Mouse (Mus musculus): ENCODE data around the gene Rnaseh2a.

Gene Rnaseh2a

GRCm38 (mm10) chr8:84969241-84970134, at the start of gene Rnaseh2a, which contains the start of the genes Gm49661 and Prdx2:
Gene Rnaseh2a (minus strand): TSS chr8:84969767.
Gene Gm49661 (minus strand): TSS chr8:84969433.
Gene Prdx2 (plus strand): TSS chr8:84969587.
- peak; percentile 83 to 95 for DNase-seq (ENCODE audit: inconsistent age in 2 of 2, low spot score in 1 of 2)

GRCm38 (mm10) chr8:85017209-85017608, 47.6 kb upstream of the Rnaseh2a start:
- peak in 1 of 2 experiments; percentile 20 for DNase-seq (ENCODE audit: inconsistent age in 2 of 2, low spot score in 1 of 2)

DNA sequence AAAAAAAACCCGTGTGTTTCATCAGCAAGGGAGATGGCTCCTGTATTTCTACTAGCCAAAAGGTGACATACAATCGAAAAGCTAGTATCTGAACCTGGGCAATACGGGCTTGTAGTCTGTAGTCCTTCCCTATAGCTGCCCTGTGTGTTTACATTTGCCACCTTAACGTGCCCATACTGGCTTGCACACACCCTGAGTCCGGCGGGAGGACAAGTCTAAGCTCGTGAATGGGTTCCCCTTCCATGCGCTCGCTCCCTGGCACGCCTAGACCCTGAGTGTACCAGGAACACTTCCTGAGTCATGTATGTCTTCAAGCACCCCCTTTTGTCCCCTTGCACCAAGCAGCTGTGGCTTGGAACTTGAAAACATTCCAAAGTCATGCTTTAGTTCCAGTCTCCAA, 47.2 kb upstream of the Rnaseh2a start:
- DNase-seq (ENCODE audit: inconsistent age in 2 of 2, low spot score in 1 of 2), result peak in 1 of 2 experiments; percentile 18

DNA sequence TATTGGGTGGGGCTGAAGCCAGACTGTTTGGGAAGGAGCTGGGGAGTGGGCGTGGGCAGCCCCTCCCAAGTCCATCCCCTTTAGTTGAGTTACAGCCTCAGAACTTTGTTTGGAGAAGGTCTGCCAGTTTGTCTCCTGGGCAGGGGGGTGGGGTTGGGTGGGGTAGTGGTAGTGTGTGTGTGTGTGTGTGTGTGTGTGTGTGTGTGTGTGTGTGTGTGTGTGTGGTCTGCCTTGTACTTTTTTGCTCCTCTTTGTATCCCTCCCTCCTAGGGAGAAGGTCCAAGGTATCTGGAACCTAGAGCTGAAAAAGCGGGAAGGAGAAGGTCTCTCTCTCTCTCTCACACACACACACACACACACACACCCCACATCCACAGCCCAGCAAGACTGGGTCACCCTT, 44.9 kb upstream of the Rnaseh2a start, which contains the start of gene Best2:
Gene Best2 (minus strand): TSS at position 101 of the 400 bp plus-strand sequence.
- no peak for DNase-seq (ENCODE audit: inconsistent age in 2 of 2, low spot score in 1 of 2)

- peak; percentile 74 to 89 for DNase-seq (ENCODE audit: inconsistent age in 2 of 2, low spot score in 1 of 2)
Measured at GRCm38 (mm10) chr8:85013230-85013840, 43.8 kb upstream of the Rnaseh2a start.

DNA sequence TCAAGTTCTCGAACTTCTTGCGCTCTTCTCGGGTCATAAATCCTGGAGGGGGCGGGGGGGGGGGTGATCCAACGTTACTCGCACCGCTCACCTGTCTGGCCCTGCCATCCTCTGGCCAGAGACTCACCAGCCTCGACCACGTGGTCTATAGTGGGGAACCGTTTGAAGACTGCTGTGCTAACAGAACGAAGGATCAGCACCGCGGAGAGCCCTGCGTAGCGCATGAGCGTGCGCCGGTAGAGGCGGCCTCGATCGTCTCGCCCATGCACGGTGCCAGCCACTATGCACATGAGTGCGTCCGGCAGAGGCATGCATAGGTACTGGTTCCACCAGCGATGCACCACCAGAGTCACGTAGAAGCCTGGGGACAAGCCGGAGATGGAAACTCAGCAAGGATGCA, 41.7 kb upstream of the Rnaseh2a start:
- peak in 1 of 2 experiments; percentile 17 for DNase-seq (ENCODE audit: inconsistent age in 2 of 2, low spot score in 1 of 2)

DNA sequence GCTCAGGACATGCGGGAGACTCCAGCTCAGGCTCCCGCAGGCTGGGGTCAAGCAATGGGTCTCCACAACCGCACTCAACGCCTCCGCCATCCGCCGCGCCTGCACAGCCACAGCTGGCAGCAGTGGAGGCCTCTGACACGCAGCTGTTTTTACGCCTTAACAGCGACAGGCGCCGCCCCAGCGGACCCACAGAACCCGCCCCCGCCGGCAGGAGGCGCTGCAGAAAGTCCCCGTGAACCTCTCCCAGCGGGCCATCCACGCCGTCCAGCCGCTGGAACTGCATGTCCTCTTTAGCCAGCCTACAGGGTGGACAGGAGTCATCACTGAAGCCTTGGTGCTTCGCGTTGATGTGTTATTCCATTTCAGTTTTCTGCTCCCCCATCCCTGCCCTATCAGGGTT, 38.1 kb upstream of the Rnaseh2a start:
- peak in 1 of 2 experiments; percentile 70 for DNase-seq (ENCODE audit: inconsistent age in 2 of 2, low spot score in 1 of 2)

DNA sequence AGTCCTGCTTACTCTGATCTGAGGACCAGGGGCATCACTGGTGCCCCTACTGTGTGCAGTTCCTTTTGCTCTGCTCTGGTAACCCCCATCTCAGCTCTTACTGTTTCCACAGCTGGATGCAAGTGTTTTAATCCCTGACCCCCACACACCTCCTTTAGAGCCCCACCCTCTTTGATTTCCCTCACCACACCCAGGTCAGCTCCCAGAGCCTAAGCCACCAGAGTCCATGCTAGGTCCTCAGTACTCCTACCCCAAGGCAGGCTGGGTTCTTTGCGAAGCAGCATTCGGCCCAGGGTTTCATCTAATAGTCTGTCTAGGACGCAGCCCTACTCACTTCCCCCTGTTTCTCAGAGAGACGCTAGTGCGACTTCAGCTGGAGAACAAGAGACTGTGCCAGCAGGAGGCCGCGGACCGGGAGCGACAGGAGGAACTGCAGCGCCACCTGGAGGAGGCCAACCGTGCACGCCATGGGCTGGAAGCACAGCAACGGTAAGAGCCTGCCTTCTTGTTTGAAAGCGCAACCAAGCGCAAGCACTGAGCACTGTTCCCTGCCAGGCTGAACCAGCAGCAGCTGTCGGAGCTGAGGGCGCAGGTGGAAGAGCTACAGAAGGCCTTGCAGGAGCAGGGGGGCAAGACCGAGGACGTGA, 28.2 kb upstream of the Rnaseh2a start:
- DNase-seq (ENCODE audit: inconsistent age in 2 of 2, low spot score in 1 of 2), result peak; percentile 89 to 96

DNA sequence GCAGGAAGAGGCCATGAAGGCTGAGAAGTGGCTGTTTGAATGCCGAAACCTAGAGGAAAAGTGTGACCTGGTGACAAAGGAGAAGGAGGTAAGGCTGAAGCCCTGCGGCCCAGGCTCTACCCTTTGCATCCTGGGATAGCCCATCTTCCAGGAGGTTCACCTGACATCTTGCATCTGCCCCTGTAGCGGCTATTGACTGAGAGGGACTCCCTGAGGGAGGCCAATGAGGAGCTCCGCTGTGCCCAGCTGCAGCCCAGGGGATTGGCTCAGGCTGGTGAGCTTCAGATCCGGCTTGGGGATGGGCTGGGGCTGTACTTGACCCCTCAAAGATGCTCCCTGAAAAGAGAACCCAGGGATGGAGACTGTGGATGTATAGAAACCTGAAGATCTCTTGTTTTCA, 27.4 kb upstream of the Rnaseh2a start:
- DNase-seq (ENCODE audit: inconsistent age in 2 of 2, low spot score in 1 of 2), result peak in 1 of 2 experiments; percentile 22

GRCm38 (mm10) chr8:84995680-84996079, 26.1 kb upstream of the Rnaseh2a start:
- peak in 1 of 2 experiments; percentile 20 for DNase-seq (ENCODE audit: inconsistent age in 2 of 2, low spot score in 1 of 2)

GRCm38 (mm10) chr8:84994375-84994774, 24.8 kb upstream of the Rnaseh2a start:
- no peak for DNase-seq (ENCODE audit: inconsistent age in 2 of 2, low spot score in 1 of 2)

DNA sequence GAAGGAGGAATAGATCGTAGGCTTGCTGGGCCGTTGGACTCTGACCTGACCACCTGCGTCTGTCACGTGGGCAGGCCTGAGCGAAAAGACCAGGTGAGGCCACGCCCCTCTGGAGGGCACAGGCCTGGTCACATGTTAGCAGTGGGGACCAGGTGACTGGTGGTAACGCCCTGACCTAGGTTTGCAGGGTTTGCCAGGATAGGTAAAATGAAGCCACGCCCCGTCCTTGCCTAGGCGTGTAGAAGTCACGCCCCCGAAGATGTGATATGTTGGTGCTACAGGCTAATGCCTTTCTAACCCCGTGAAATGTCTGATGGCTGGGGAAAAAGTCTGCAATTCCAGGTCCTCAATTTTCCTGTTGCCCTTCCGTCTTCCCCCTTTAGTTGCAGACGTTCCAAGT, 21.3 kb upstream of the Rnaseh2a start:
- peak in 1 of 2 experiments; percentile 70 for DNase-seq (ENCODE audit: inconsistent age in 2 of 2, low spot score in 1 of 2)

GRCm38 (mm10) chr8:84990349-84990748, 20.8 kb upstream of the Rnaseh2a start, which contains the start of gene Hook2:
Gene Hook2 (plus strand): TSS chr8:84990603.
- peak; percentile 97 to 99 for DNase-seq (ENCODE audit: inconsistent age in 2 of 2, low spot score in 1 of 2)

GRCm38 (mm10) chr8:84989810-84990209, 20.2 kb upstream of the Rnaseh2a start:
- DNase-seq (ENCODE audit: inconsistent age in 2 of 2, low spot score in 1 of 2), result peak; percentile 93 to 98

GRCm38 (mm10) chr8:84989311-84989731, 19.8 kb upstream of the Rnaseh2a start:
- DNase-seq (ENCODE audit: inconsistent age in 2 of 2, low spot score in 1 of 2), result peak; percentile 66 to 81

- DNase-seq (ENCODE audit: inconsistent age in 2 of 2, low spot score in 1 of 2), result peak in 1 of 2 experiments; percentile 29
Measured at GRCm38 (mm10) chr8:84987903-84988302, 18.3 kb upstream of the Rnaseh2a start.

DNA sequence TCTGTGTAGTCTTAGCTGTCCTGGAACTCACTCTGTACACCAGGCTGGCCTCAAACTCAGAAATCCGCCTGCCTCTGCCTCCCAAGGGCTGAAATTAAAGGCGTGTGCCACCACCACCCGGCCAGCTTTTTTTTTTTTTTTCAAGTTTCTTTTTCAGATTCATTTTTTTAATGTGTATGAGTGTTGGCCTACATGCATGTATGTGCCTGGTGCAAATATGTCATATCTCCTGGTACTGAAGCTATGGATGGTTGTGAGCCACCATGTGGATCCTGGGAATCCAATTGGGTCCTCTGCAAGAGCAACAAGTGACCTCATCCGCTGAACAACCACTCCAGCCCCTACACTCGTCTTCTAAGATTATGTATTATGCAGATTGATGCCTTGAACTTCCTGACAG, 17.8 kb upstream of the Rnaseh2a start:
- no peak for DNase-seq (ENCODE audit: inconsistent age in 2 of 2, low spot score in 1 of 2)

GRCm38 (mm10) chr8:84986379-84986945, 16.9 kb upstream of the Rnaseh2a start:
- DNase-seq (ENCODE audit: inconsistent age in 2 of 2, low spot score in 1 of 2), result no peak

DNA sequence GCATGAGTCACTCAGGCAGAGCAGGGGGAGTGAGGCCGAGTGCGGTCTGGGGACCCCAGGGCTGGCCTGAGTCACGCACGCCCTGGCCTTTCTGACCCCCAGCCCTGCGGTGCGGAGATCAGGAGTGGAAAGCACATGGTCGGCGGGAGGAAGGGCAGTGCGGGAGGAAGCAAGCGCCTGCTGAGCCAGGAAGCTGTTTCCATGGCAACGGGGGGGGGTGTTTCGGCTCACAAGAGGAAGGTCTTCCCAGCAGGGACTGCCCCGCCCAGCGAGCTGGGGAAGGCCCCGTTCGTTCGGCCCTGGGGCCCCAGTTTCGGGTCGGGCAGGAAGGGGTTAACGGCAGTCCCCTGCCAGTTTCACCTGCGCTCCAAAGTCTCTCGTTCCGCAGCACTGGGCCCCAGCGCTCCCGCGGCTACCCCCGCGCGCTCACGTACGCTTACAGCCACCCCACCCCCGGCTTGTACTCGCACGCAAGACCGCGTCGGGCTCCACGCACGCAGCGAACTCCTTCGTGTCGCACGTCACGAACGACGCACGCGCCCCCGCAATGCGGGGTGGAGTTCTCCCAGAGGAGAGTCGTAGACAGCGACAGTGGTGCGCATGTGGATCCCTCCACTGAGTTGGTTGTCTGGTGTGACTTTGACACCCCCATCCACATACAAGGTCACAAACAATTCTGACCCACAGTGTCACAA, 16.3 kb upstream of the Rnaseh2a start:
- peak; percentile 94 to 98 for DNase-seq (ENCODE audit: inconsistent age in 2 of 2, low spot score in 1 of 2)

GRCm38 (mm10) chr8:84985049-84985683, 15.6 kb upstream of the Rnaseh2a start:
- DNase-seq (ENCODE audit: inconsistent age in 2 of 2, low spot score in 1 of 2), result no peak

Data from adrenal gland, adult (tissue).